Mouse (Mus musculus) lung, postnatal 0 days (tissue): ENCODE measurements around the gene Nmur1. TPM values are rescaled to one million over a fixed set of nuclear protein-coding genes. Genes with fewer than 3 reads are reported as not detected.
A peak's percentile ranks its signal among the peaks of the same experiment; 100 is the strongest.

Experiments
- ATAC-seq: fragments of 200-750 bp; cut with Nextera tagmentation; 2 replicates; pipeline ENCODE4 v1.8.0; 2017; ENCODE audit warnings: moderate library complexity
- DNase-seq: peaks from one replicate; pipeline ENCODE4 v3.0.0-alpha.2; 2016; ENCODE audit warnings: low spot score
- H3K27ac ChIP-seq: fragments of 300-500 bp; sonication (generic); 2 replicates; pipeline ENCODE4 v1.5.1; 2014; ENCODE audit warnings: antibody characterized with exemption, mild to moderate bottlenecking, low read length, mixed read lengths
- H3K27me3 ChIP-seq: fragments of 300-500 bp; sonication (generic); replicated peaks from 2 replicates; pipeline ENCODE4 v1.6.1; 2014; ENCODE audit warnings: low read length, mixed read lengths; ENCODE audit not compliant: insufficient read depth
- H3K36me3 ChIP-seq: fragments of 300-500 bp; sonication (generic); 2 replicates; pipeline ENCODE4 v1.6.1; 2014; ENCODE audit warnings: low read length, mixed read lengths; ENCODE audit not compliant: insufficient read depth
- H3K4me1 ChIP-seq: fragments of 300-500 bp; sonication (generic); 2 replicates; pipeline ENCODE4 v1.6.1; 2014; ENCODE audit warnings: antibody characterized with exemption, low read depth, low read length, mixed read lengths; ENCODE audit not compliant: insufficient read depth
- H3K4me2 ChIP-seq: fragments of 300-500 bp; sonication (generic); replicated peaks from 2 replicates; pipeline ENCODE4 v1.6.1; 2014; ENCODE audit warnings: low read depth, mild to moderate bottlenecking, low read length, moderate library complexity, mixed read lengths
- H3K4me3 ChIP-seq: fragments of 300-500 bp; sonication (generic); 2 replicates; pipeline ENCODE4 v1.5.1; 2014; ENCODE audit warnings: low read depth, low read length
- H3K9ac ChIP-seq: fragments of 300-500 bp; sonication (generic); replicated peaks from 2 replicates; pipeline ENCODE4 v1.6.1; 2014; ENCODE audit warnings: low read depth, mild to moderate bottlenecking
- H3K9me3 ChIP-seq: fragments of 300-500 bp; sonication (generic); 2 replicates; pipeline ENCODE4 v1.6.1; 2016; ENCODE audit warnings: low read length, mixed read lengths
- CTCF ChIP-seq: IDR thresholded peaks from 2 replicates; pipeline ENCODE4 v1.5.1; 2016; ENCODE audit warnings: antibody characterized with exemption, mild to moderate bottlenecking
- EP300 ChIP-seq: IDR thresholded peaks from 2 replicates; pipeline ENCODE4 v1.6.1; 2016; ENCODE audit warnings: antibody characterized with exemption, mild to moderate bottlenecking, control low read depth
- WGBS: fragments of 180-500 bp; shearing (Covaris S2); extraction: QIAGEN DNeasy Blood & Tissue Kit; methylation state at CpG from one replicate; pipeline ENCODE4 v1.1.7; 2014; 5-methylcytosine and 5-hydroxymethylcytosine counted together
- polyA plus RNA-seq: library from polyadenylated mRNA; unstranded; fragments of >200 nt; fragmentation: Nextera tagmentation; extraction: Ambion mirVana; gene quantifications from 2 replicates; pipeline ENCODE4 v1.2.1, GENCODE M21; 2015

Gene Nmur1
- polyA plus RNA-seq, 1 experiment from 2014 or later, result 2.1 TPM

DNA sequence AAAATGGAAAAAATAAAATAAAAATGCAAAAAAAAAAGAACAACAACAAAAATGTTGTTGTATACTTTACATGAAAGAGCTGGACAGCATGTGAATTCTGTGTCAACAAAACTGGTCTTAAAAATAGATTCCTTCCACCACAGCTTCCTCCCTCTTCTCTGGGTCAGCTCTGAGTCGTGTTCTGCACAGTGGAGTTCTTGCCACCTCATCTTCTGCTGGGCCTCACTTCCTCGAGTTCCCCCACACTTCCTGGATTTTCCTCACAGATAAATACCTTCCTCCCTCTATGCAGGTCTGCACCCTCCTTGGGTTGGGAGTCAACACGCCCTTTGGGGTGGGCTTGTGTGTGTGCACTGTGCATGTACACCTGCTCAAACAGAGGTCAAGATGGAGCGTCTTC, 19.7 kb downstream of the Nmur1 start:
- TF ChIP-seq EP300, result no peak
- no peak for TF ChIP-seq CTCF
- peak; percentile 41 for DNase-seq
- H3K9ac ChIP-seq, result no peak overlapping the region
- peak; percentile 25; the same call in 1 of the 2 replicates for ATAC-seq
- H3K4me3 ChIP-seq, result no peak overlapping the region
- no peak overlapping the region for H3K4me2 ChIP-seq
- no peaks in the 10 kb centered on the region for H3K36me3 ChIP-seq
- no peaks in the 10 kb centered on the region for H3K4me1 ChIP-seq
- H3K9me3 ChIP-seq, result no peaks in the 10 kb centered on the region
- WGBS, result 47% methylated on average over 4 of the region's 4 CpGs
- H3K27ac ChIP-seq, result peak overlapping the region; percentile 16; the same call in 1 of the 2 replicates
- H3K27me3 ChIP-seq, result no peaks in the 10 kb centered on the region

GRCm38 (mm10) chr1:86404834-86405233, 21.2 kb downstream of the Nmur1 start:
- TF ChIP-seq CTCF (peak; percentile 74), EP300 (no peak)
- Histone ChIP-seq H3K4me3 (no peak overlapping the region), H3K4me1 (no peaks in the 10 kb centered on the region), H3K4me2 (no peak overlapping the region), H3K27me3 (no peaks in the 10 kb centered on the region), H3K9me3 (no peaks in the 10 kb centered on the region), H3K36me3 (no peaks in the 10 kb centered on the region), H3K27ac (no peak overlapping the region), H3K9ac (no peak overlapping the region)
- WGBS, result 56% methylated on average over 5 of the region's 5 CpGs
- no peak for ATAC-seq
- no peak for DNase-seq

DNA sequence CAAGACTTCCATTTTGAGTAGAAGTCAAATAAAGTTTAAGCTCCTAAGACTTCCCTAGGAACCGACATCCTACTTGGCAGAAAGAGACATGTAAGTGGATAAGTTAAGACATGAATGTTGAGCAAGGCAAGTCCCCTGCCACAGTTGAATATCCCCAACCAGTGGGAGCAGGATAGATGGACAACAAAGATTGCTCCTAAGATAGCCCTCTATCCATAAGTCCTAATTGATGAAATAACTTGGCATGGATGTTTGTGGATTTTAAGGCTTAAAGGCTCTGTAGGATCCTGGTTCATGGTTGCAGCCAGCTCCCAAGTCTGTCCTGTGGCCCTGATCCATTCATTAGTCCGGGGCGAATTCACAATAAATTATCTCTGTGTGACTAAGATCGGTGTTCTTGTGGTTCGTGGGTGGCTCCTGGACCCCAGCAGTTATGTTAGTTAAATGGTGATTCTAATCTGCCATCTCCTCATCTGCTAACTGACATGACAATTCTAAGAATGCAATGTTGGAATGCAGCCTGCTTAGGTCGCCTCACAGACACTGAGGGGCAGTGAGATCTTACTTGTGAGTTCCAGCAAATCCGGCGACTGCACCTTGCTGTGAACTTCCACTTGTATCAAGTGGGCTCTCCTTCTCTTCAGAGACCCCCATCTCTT, 25.8 kb downstream of the Nmur1 start:
- no peak overlapping the region for H3K9ac ChIP-seq
- ATAC-seq, result no peak
- WGBS, result 44% methylated on average over 8 of the region's 8 CpGs

GRCm38 (mm10) chr1:86399322-86399721, 26.7 kb downstream of the Nmur1 start:
- Histone ChIP-seq H3K4me2 (no peak overlapping the region), H3K27ac (no peak overlapping the region), H3K36me3 (no peaks in the 10 kb centered on the region), H3K4me1 (no peaks in the 10 kb centered on the region), H3K4me3 (no peak overlapping the region), H3K9me3 (no peaks in the 10 kb centered on the region), H3K27me3 (no peaks in the 10 kb centered on the region), H3K9ac (no peak overlapping the region)
- DNase-seq (no peak), ATAC-seq (no peak)
- TF ChIP-seq EP300, result no peak
- no peak for TF ChIP-seq CTCF
- WGBS, result 84% methylated on average over 2 of the region's 3 CpGs

More for the DNA sequence above, 25.8 kb downstream of the Nmur1 start:
- Histone ChIP-seq H3K36me3 (no peaks in the 10 kb centered on the region), H3K9me3 (no peaks in the 10 kb centered on the region), H3K4me2 (no peak overlapping the region), H3K27ac (no peak overlapping the region), H3K27me3 (no peaks in the 10 kb centered on the region), H3K4me1 (no peaks in the 10 kb centered on the region), H3K4me3 (no peak overlapping the region)
- TF ChIP-seq EP300 (no peak), CTCF (no peak)
- DNase-seq, result no peak

DNA sequence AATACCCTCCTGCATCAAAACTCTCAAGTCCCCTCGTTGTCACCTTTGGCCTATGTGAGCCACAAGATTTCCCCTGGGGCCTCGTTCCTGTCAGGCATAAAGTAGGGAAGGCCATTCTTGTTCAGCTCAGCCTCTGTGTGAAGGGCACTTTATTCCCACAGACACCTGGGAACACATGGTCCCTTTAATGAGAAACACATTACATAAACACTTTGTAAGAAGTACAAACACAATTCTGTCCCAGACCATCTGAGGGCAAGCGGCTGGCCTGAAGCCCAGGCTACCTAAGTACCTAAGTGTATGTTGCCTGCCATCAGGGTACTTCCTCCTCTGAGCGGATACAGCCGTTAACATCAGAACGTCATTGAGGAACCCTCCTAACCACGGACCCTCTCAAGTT, 27.8 kb downstream of the Nmur1 start:
- DNase-seq (peak; percentile 59), ATAC-seq (peak; percentile 66)
- H3K36me3 ChIP-seq, result no peaks in the 10 kb centered on the region
- WGBS, result 20% methylated on average over 7 of the region's 7 CpGs
- no peak overlapping the region for H3K4me2 ChIP-seq
- TF ChIP-seq EP300, result no peak
- no peak for TF ChIP-seq CTCF
- 0 out of 2 replicates have a peak overlapping the region, but pooled peaks have one; percentile 3 for H3K27ac ChIP-seq
- H3K4me1 ChIP-seq, result no peaks in the 10 kb centered on the region
- H3K27me3 ChIP-seq, result no peaks in the 10 kb centered on the region
- H3K4me3 ChIP-seq, result no peak overlapping the region
- H3K9me3 ChIP-seq, result no peaks in the 10 kb centered on the region
- H3K9ac ChIP-seq, result no peak overlapping the region

- Histone ChIP-seq H3K9ac (no peak overlapping the region), H3K27me3 (no peaks in the 10 kb centered on the region), H3K36me3 (no peaks in the 10 kb centered on the region), H3K4me3 (no peak overlapping the region), H3K9me3 (no peaks in the 10 kb centered on the region), H3K4me2 (no peak overlapping the region), H3K27ac (peak overlapping the region; percentile 3; the same call in 1 of the 2 replicates), H3K4me1 (no peaks in the 10 kb centered on the region)
- peak; percentile 48 for DNase-seq
- TF ChIP-seq CTCF (no peak), EP300 (no peak)
- ATAC-seq, result peak; percentile 35; the same call in 1 of the 2 replicates
- WGBS, result 42% methylated on average over 8 of the region's 8 CpGs
Measured at GRCm38 (mm10) chr1:86397621-86398020, 28.4 kb downstream of the Nmur1 start.
